Mouse (Mus musculus) limb, embryonic 10.5 days (tissue): Measurements from ENCODE around the gene Snx21. TPM values are rescaled to one million over a fixed set of nuclear protein-coding genes. Genes with fewer than 3 reads are reported as not detected.

Experiments used
- DNase-seq: peaks from one replicate; pipeline ENCODE4 v3.0.0-alpha.2; 2017; ENCODE audit warnings: low spot score
- H3K27ac ChIP-seq: fragments of 300-500 bp; sonication (generic); 2 replicates; pipeline ENCODE4 v1.5.1; 2016; ENCODE audit warnings: mild to moderate bottlenecking
- H3K27me3 ChIP-seq: fragments of 300-500 bp; sonication (generic); 2 replicates; pipeline ENCODE4 v1.6.1; 2016; ENCODE audit warnings: low read depth, mild to moderate bottlenecking; ENCODE audit not compliant: poor library complexity, severe bottlenecking
- H3K36me3 ChIP-seq: fragments of 300-500 bp; sonication (generic); 2 replicates; pipeline ENCODE4 v1.6.1; 2016; ENCODE audit warnings: mild to moderate bottlenecking, moderate library complexity
- H3K4me1 ChIP-seq: fragments of 300-500 bp; sonication (generic); 2 replicates; pipeline ENCODE4 v1.6.1; 2016
- H3K4me3 ChIP-seq: fragments of 300-500 bp; sonication (generic); 2 replicates; pipeline ENCODE4 v1.5.1; 2016; ENCODE audit warnings: mild to moderate bottlenecking, moderate library complexity
- H3K9me3 ChIP-seq: fragments of 300-500 bp; sonication (generic); replicated peaks from 2 replicates; pipeline ENCODE4 v1.6.1; 2016; ENCODE audit warnings: mild to moderate bottlenecking
- WGBS: fragments of 180-500 bp; shearing (Covaris S2); methylation state at CpG from one replicate; pipeline ENCODE4 v1.1.7; 2016; 5-methylcytosine and 5-hydroxymethylcytosine counted together
- polyA plus RNA-seq: library from polyadenylated mRNA; unstranded; fragments of >200 nt; fragmentation: Nextera tagmentation; extraction: Ambion mirVana; gene quantifications from 2 replicates; pipeline ENCODE4 v1.2.1, GENCODE M21; 2016

The Snx21 gene
- polyA plus RNA-seq, 1 experiment from 2014 or later = 12.2 TPM

DNA sequence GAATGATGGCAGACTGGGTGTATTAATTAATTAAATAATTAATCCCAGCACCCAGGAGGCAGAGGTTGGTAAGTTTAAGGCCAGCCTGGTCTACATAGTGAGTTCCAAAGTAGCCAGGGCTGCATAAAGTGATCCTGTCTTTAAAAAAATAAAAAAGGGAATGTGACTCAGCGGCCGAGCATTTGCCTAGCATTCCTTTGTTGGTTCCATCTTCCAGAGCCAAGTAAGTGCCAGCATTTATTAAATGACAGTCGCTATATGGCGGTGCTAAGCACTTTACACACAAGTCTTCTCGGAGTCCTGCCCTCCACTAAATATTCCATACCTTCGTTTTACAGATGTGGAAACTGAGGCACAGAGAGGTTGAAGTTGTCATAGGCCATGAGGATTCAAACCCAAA is 9.5 kb upstream of the Snx21 start:
- Histone ChIP-seq H3K9me3 (no peaks in the 10 kb centered on the region), H3K4me3 (no peak overlapping the region), H3K4me1 (peaks cover 13% of the 10 kb centered on the region), H3K27ac (no peak overlapping the region), H3K36me3 (peaks cover 27% of the 10 kb centered on the region), H3K27me3 (peaks cover 12% of the 10 kb centered on the region; the same call in 1 of the 2 replicates)
- 89% methylated on average over 6 of the region's 6 CpGs for WGBS
- no peak for DNase-seq

DNA sequence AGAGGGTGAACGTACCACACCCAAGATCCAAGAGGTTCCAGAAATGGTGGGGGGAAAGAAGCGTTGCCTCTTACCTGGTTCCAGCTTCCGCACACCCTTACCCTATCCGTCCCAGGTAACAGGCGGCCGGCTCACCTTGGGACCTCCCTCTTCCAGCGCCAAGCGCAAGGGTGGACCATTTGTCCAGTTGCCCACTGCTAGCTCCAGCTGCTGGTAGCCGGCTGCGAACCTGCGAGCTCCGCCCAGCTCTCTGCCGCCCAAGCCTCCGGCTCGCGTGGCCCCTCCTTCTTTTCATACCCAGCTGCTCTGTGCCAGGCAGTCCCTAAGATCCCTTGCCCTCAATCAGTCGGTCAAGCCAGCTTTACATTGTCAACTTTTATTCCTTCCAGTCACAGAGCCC is 8.8 kb upstream of the Snx21 start:
- DNase-seq = no peak
- Histone ChIP-seq H3K27ac (no peak overlapping the region), H3K36me3 (peaks cover 20% of the 10 kb centered on the region), H3K27me3 (peaks cover 12% of the 10 kb centered on the region; the same call in 1 of the 2 replicates), H3K4me1 (peaks cover 6% of the 10 kb centered on the region), H3K9me3 (no peaks in the 10 kb centered on the region), H3K4me3 (no peak overlapping the region)
- 64% methylated on average over 17 of the region's 17 CpGs for WGBS

DNA sequence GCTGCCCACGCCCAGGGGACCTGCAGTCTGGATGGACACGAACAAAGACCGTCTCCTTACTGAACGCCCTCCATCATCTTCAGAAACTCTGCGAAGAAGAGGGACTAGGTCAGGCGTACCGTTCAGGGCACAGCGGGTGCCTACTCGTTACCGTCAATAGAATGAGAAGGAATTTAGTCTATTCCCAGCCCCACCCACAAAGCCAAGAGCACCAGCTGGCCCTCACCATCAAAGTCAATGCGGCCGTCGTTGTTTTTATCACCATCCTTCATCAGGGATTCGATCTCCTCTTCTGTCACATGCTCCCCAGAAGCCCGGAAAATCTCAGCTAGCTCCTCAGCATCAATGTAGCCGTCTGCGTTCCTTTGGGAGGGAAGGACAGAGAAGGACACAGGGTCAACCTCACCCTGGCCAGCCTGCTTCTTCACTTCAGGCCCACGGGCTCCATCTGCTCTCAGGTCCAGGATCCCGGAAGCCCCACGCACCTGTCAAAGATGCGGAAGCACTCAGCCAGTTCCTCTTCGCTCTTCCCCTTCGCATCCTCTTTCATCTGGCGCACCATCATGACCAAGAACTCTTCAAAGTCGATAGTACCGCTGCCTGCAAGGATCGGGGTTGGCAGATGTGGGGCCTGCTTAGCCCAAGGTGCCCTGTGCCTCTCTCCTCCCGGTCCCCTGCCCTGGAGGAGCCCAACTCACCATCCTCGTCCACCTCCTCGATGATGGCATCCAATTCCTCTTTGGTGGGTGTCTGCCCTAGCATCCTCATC is 8.2 kb upstream of the Snx21 start:
- Histone ChIP-seq H3K36me3 (peaks cover 14% of the 10 kb centered on the region), H3K4me1 (0 out of 2 replicates have a peak, but pooled peaks cover under 1% of the 10 kb centered on the region), H3K27ac (no peak overlapping the region), H3K9me3 (no peaks in the 10 kb centered on the region), H3K27me3 (peaks cover 12% of the 10 kb centered on the region; the same call in 1 of the 2 replicates), H3K4me3 (no peak overlapping the region)
- no peak for DNase-seq
- 83% methylated on average over 30 of the region's 30 CpGs for WGBS

DNA sequence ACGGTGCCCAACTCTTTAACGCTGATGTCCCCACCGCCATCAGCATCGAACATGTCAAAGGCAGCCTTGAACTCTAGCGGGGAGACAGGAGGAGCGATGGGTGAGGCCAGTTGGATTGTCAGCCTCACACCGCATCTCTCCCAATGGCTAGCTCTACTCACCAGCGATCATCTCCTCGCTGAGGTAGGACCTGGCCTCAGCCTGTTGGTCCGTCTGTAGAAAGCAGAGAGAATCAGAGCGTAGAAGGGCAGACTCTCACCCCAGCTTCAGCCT is 7.7 kb upstream of the Snx21 start:
- Histone ChIP-seq H3K27ac (no peak overlapping the region), H3K4me3 (no peak overlapping the region), H3K36me3 (peaks cover 9% of the 10 kb centered on the region), H3K4me1 (no peaks in the 10 kb centered on the region), H3K27me3 (peaks cover 12% of the 10 kb centered on the region; the same call in 1 of the 2 replicates), H3K9me3 (no peaks in the 10 kb centered on the region)
- WGBS = 94% methylated on average over 11 of the region's 11 CpGs
- DNase-seq = no peak

DNA sequence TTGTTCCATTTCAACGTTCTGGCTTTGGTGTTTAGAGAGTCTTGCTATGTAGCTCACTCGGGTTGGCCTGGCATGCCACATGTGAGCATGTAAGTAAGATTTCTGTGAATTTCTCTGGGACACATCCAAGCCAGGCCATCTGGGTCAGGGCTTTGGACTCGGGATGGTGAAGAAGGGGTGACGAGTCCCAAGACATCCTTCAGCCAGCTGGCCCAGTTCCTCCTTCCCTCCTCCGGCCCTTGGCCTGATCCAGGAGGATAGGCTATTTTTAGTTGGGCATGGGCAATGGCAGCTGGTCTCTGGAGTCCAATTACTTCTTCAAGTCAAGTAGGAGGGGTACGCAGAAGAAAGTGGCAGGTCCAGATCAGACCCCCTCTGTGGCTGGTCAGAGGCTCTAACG is 6.8 kb upstream of the Snx21 start:
- DNase-seq = no peak
- WGBS = 86% methylated on average over 7 of the region's 7 CpGs

DNA sequence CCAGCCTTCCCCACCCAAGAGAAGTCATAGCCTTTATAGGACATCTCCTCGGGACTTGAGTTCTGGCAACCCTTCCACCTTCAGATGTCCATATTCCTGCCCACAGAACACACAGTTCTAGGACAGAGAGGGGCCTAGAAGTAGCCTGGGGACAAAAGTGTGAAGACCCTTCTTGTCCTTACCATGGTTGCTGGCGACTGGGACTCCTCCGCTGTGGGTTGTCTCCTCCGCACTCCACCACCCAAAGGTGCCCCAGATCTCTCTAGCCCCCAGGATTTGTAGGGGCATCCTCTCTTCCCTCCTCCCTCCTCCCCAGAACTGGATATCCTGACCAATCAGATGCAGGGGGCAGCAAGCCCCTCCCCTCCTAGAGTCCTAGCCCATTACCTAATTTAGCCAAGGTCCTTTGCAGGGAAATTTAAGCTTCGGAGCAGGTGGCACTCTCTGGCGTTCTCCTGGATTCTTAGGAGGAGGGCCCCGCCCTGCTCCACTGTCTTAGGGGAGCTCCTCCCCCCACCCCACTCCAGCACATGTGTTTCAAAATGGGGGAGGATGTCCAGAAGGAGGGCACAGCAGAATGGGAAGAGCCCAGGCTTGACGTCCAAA is 6.0 kb upstream of the Snx21 start, which contains the start of gene Tnnc2:
TSS of gene Tnnc2 (minus strand) at position 487 of the 606 bp plus-strand sequence.
- Histone ChIP-seq H3K27ac (no peak within 1 kb of the TSS), H3K36me3 (no peaks in the 10 kb centered on the region), H3K9me3 (no peaks in the 10 kb centered on the region), H3K4me3 (no peak within 1 kb of the TSS), H3K4me1 (peaks cover under 1% of the 10 kb centered on the region), H3K27me3 (peaks cover 12% of the 10 kb centered on the region; the same call in 1 of the 2 replicates)
- WGBS = 66% methylated on average over 8 of the region's 8 CpGs
- no peak for DNase-seq

More for the DNA sequence above, 6.8 kb upstream of the Snx21 start:
- H3K4me3 ChIP-seq = no peak overlapping the region
- no peaks in the 10 kb centered on the region for H3K9me3 ChIP-seq
- no peak overlapping the region for H3K27ac ChIP-seq
- peaks cover 12% of the 10 kb centered on the region; the same call in 1 of the 2 replicates for H3K27me3 ChIP-seq
- no peaks in the 10 kb centered on the region for H3K4me1 ChIP-seq
- H3K36me3 ChIP-seq = no peaks in the 10 kb centered on the region

DNA sequence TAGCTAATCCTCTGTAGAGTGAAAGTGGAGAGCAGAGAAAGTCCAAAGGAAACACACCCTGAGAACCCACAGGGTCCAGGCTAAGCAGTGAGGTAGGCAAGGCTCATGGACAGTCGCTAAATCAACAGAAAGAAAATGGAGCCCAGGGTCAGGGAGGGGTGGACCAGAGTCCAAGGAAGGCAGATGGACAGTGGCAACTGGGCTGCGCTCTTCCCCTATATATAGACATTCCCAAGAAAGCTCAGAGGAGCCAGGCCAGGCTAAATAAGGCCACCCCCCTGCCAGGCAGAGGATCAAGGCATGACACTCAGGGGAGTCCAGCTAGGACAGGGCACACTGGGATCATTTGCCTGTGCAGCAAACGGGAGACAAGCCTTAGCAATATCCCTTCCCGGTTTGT is 3.7 kb upstream of the Snx21 start:
- no peaks in the 10 kb centered on the region for H3K9me3 ChIP-seq
- H3K27me3 ChIP-seq = peaks cover 6% of the 10 kb centered on the region; the same call in 1 of the 2 replicates
- H3K4me3 ChIP-seq = no peak overlapping the region
- no peak overlapping the region for H3K27ac ChIP-seq
- no peaks in the 10 kb centered on the region for H3K36me3 ChIP-seq
- 69% methylated on average over 4 of the region's 4 CpGs for WGBS
- DNase-seq = no peak
- peaks cover 18% of the 10 kb centered on the region for H3K4me1 ChIP-seq

DNA sequence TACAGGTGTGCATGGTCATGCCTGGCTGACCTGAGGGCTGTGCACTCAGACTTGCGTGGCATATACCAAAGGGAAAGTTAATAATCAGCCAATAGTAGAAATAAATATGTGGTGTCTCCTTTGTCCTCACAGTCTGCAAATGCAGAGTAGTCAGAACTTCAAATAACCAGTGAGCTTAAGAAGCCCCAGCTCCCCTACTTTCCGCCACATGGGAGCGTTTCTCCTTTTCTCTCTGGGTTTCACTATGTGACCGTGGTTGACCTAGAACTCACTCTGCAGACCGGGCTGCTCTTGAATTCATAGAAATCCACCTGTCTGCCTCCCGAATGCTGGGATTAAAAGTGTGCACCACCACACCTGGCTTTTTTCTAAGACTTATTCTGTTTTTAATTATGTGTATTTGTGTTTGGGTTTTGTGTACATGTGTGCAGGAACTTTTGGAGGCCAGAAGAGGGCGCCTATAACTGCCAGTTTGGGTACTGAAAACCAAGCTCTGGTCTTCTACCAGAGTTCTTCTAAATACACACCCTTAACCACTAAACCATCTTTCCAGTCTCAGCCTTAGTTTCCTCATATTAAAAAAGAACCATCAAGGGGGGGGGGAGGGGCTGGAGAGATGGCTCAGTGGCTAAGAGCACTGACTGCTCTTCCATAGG is 1.6 kb upstream of the Snx21 start:
- H3K27ac ChIP-seq = no peak overlapping the region
- H3K9me3 ChIP-seq = no peaks in the 10 kb centered on the region
- H3K27me3 ChIP-seq = no peaks in the 10 kb centered on the region
- no peak for DNase-seq
- 73% methylated on average over 7 of the region's 7 CpGs for WGBS
- no peak overlapping the region for H3K4me3 ChIP-seq
- H3K36me3 ChIP-seq = 0 out of 2 replicates have a peak, but pooled peaks cover 6% of the 10 kb centered on the region
- H3K4me1 ChIP-seq = peaks cover 20% of the 10 kb centered on the region

DNA sequence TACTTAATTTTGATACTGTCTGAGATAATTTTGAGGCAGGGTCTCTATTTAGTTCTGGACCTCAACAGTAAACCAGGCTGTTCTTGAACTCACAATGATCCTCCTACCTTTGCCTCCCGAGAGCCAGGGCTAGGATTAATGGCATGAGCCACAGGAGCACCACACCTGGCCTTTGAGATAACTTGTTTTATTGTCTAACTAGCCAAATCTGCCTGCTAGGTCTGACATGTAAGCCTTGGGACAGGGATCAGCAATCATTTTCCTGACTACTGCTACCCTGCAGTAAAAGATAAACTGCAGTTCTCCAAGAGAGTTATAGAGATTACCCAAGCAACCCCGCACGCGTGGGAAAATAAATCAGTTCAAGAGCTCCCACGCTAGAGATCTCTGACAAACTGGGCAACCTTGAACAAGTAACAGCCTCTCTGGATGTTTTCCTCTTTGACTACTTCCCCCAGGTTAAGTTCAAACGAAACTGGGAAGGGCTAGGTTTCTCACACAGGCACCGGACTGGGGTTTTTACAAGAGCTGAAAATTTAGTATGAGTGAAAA is 678 bp upstream of the Snx21 start:
- Histone ChIP-seq H3K36me3 (peaks cover 12% of the 10 kb centered on the region), H3K4me1 (peaks cover 20% of the 10 kb centered on the region), H3K27me3 (no peaks in the 10 kb centered on the region), H3K27ac (peak overlapping the region; percentile 83), H3K4me3 (peak overlapping the region; percentile 73), H3K9me3 (no peaks in the 10 kb centered on the region)
- DNase-seq = no peak
- 17% methylated on average over 7 of the region's 7 CpGs for WGBS

DNA sequence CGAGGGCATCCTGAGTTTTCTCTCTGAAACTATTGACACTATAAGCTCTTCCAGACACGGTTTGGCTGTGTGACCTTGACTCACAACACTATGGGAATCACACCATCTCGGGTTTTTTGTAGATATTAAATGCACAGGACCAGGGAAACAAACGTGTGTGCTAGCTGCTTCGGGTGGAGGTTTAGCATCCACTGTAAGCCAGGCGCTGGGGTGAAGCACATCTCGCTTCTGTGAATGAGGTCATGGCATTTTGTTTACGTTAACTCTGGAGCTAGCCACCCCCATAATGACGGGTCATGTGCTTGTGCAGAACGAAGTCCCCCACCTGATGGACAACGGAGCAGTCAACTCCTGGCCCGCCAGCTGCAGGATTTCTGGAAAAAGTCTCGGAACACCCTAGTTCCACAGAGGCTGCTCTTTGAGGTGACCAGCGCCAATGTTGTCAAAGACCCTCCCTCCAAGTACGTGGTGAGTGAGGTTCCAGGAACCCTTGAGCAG is 814 bp downstream of the Snx21 start:
- Histone ChIP-seq H3K4me3 (peak overlapping the region; percentile 73), H3K36me3 (peaks cover 27% of the 10 kb centered on the region), H3K4me1 (peaks cover 20% of the 10 kb centered on the region), H3K27ac (peak overlapping the region; percentile 83), H3K27me3 (no peaks in the 10 kb centered on the region), H3K9me3 (no peaks in the 10 kb centered on the region)
- DNase-seq = no peak
- WGBS = 10% methylated on average over 15 of the region's 15 CpGs

DNA sequence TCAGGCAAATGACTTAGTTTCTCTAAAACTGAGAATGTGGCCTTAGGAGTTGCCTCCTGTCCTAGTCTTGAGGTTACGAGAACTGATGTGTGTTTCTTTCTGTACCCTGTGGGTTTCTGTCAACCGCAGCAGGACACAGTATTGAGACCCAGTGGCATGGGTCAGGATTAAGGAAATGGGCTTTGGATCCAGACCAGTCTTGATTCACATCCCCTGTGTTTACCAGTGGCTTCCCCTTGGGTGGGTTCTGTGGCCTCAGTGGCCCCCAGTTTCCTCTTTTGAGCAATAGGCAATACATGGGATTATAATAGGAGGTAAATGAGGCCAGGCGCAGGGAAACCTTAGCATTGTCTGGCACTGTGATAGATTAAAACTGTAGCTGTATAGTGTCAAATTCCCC is 1.4 kb downstream of the Snx21 start:
- Histone ChIP-seq H3K27me3 (no peaks in the 10 kb centered on the region), H3K36me3 (peaks cover 33% of the 10 kb centered on the region), H3K27ac (no peak overlapping the region), H3K9me3 (no peaks in the 10 kb centered on the region), H3K4me1 (peaks cover 20% of the 10 kb centered on the region), H3K4me3 (no peak overlapping the region)
- WGBS = 91% methylated on average over 3 of the region's 3 CpGs
- DNase-seq = no peak

DNA sequence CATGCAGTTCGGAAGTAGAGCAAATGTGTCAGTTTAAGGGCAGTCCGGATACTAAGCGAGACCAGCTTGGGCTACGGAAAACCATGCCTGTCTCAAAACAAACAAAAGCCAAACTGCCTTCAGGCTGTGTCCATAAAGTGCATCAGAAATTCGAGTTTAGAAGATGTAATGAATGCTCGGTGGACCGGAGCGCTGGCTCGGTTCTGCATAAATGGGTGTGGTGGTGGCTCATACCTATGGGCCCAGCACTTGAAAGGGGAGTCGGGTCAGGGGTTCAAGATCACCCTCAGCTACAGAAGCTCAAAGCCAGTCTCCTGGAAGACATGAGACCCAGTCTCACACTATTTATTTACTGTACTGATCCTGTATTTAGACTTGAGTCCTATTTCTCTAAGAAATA is 2.2 kb downstream of the Snx21 start:
- no peaks in the 10 kb centered on the region for H3K9me3 ChIP-seq
- H3K27ac ChIP-seq = no peak overlapping the region
- 89% methylated on average over 10 of the region's 10 CpGs for WGBS

DNA sequence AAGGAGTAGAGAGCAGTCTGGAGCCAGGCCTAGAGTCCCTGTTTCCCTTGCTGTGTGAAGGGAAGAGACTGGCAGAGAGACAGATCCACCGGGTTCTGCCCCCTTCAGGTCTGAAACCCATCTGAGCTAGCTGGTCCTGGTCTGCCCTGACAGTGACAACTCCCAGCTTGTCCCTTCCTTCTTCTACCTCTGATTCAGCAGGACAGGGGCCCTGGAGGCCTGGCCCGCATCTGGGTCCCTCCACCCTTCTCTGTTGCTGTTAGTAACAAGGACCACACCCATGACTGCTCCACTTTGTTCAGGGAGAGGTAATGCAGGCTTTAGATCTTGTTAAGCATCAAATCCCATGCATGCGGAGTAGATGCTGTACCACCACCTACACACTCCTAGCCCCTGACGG is 2.8 kb downstream of the Snx21 start:
- WGBS = 73% methylated on average over 4 of the region's 4 CpGs
- Histone ChIP-seq H3K4me3 (no peak overlapping the region), H3K9me3 (no peaks in the 10 kb centered on the region), H3K27ac (no peak overlapping the region), H3K4me1 (peaks cover 20% of the 10 kb centered on the region), H3K27me3 (no peaks in the 10 kb centered on the region), H3K36me3 (peaks cover 47% of the 10 kb centered on the region)
- no peak for DNase-seq

More for the DNA sequence above, 2.2 kb downstream of the Snx21 start:
- H3K4me1 ChIP-seq = peaks cover 20% of the 10 kb centered on the region
- no peaks in the 10 kb centered on the region for H3K27me3 ChIP-seq
- no peak for DNase-seq
- H3K4me3 ChIP-seq = no peak overlapping the region
- peaks cover 41% of the 10 kb centered on the region for H3K36me3 ChIP-seq
